Mouse (Mus musculus) liver, embryonic 14.5 days (tissue): ENCODE data around the gene Coro1b.

Experiments
- CTCF ChIP-seq: IDR thresholded peaks from 2 replicates; pipeline ENCODE4 v1.5.1; 2016; ENCODE audit warnings: antibody characterized with exemption, low read depth, control low read depth
- EP300 ChIP-seq: IDR thresholded peaks from 2 replicates; pipeline ENCODE4 v1.6.1; 2016; ENCODE audit warnings: antibody characterized with exemption, low read depth

DNA sequence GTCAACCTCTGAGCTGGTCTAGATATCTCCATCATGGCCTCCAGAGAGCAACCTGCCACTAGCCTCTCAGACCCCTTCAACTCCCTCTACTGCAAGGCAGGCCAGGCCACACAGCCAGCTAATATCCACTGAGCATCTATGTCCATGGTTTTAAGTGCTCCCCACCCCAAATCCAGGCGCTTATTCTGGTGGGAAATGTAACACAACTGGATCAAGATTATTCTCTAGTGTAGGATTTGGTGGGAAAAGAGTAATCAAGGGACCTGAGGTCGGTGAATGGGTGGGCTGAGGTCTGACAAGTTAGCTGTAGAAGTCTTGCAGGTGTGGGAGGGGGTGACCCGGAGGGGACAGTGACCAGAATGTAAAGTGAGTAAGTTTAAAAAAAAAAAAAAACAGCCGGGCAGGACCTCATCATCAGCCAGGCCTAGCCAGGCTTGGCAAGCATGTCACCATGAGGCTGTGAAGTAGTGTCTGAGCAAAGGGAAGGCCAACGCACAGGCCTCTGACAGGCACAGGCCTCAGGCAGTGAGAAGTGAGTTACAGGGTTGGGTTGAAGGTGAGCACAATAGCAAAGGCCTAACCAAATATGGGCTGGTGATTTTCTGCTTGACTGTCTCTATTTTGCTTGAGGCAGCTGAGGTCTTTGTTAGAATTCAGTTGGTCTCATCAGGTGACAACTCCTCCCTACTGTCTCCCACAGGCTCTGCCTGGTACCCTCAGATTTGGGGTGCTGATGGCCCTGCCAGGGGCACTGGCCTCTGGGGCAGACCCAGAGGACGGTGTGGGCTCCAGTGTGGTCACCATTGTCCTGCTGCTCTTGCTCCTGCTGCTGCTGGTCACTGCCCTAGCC is 7.0 kb downstream of the Coro1b start:
- TF ChIP-seq CTCF (no peak), EP300 (no peak)
